Mouse (Mus musculus) B cell, adult 67 days (primary cell): ENCODE data around the gene Gm6164. TPM values are rescaled to one million over a fixed set of nuclear protein-coding genes. Genes with fewer than 3 reads are reported as not detected.

Experiments
- total RNA-seq, 2 experiments: library from RNA; stranded (reverse); gene quantifications; 4 replicates each; pipeline ENCODE4 v1.2.4; 2023

The Gm6164 gene
- total RNA-seq: not detected

GRCm38 (mm10) chr7:20205507-20205906 is at the start of gene Gm6164:
TSS of gene Gm6164 (minus strand) at chr7:20205607.

GRCm38 (mm10) chr7:20233728-20234127 is 28.3 kb upstream of the Gm6164 start, which contains the start of gene Gm4498:
TSS of gene Gm4498 (minus strand) at chr7:20233828.

GRCm38 (mm10) chr7:20193410-20193809 is 12.0 kb downstream of the Gm6164 start, which contains the start of gene Vmn1r95:
TSS of gene Vmn1r95 (plus strand) at chr7:20193710.

GRCm38 (mm10) chr7:20168277-20168676 is 37.1 kb downstream of the Gm6164 start, which contains the start of gene Vmn1r94:
TSS of gene Vmn1r94 (minus strand) at chr7:20168377.

Other genes with a start within 250 kb of the Gm6164 start
- gene Ceacam20, start 240.2 kb downstream of the Gm6164 start, total RNA-seq: not detected
- not detected for gene Nlrp9b, start 214.1 kb downstream of the Gm6164 start, total RNA-seq
- not detected for gene Vmn1r91, start 105.9 kb downstream of the Gm6164 start, total RNA-seq
- not detected for gene Gm16442, start 83.0 kb downstream of the Gm6164 start, total RNA-seq
- gene Vmn1r93, start 66.5 kb downstream of the Gm6164 start, total RNA-seq: not detected
- not detected for gene Vmn1r94, start 37.2 kb downstream of the Gm6164 start, total RNA-seq
- gene Vmn1r95, start 11.9 kb downstream of the Gm6164 start, total RNA-seq: not detected
- not detected for gene Gm4498, start 28.2 kb upstream of the Gm6164 start, total RNA-seq
- not detected for gene Gm5890, start 57.2 kb upstream of the Gm6164 start, total RNA-seq
- gene Gm4133, start 128.5 kb upstream of the Gm6164 start, total RNA-seq: not detected
- not detected for gene Gm5728, start 169.8 kb upstream of the Gm6164 start, total RNA-seq
- not detected for gene Vmn1r100, start 212.3 kb upstream of the Gm6164 start, total RNA-seq
- not detected for gene Vmn1r101, start 237.0 kb upstream of the Gm6164 start, total RNA-seq